Mouse (Mus musculus) liver, embryonic 15.5 days (tissue): ENCODE measurements around the gene Tmem163. TPM values are rescaled to one million over a fixed set of nuclear protein-coding genes. Genes with fewer than 3 reads are reported as not detected.

Experiments
- ATAC-seq: fragments of 200-750 bp; cut with Nextera tagmentation; 2 replicates; pipeline ENCODE4 v1.8.0; 2017; ENCODE audit warnings: moderate number of reproducible peaks, mild to moderate bottlenecking, moderate library complexity; ENCODE audit not compliant: insufficient read depth
- H3K27ac ChIP-seq: fragments of 300-500 bp; sonication (generic); replicated peaks from 2 replicates; pipeline ENCODE4 v1.5.1; 2015; ENCODE audit warnings: mild to moderate bottlenecking, inconsistent platforms
- H3K27me3 ChIP-seq: fragments of 300-500 bp; sonication (generic); 2 replicates; pipeline ENCODE4 v1.6.1; 2015; ENCODE audit warnings: mild to moderate bottlenecking, inconsistent platforms
- H3K36me3 ChIP-seq: fragments of 300-500 bp; sonication (generic); replicated peaks from 2 replicates; pipeline ENCODE4 v1.6.1; 2015; ENCODE audit warnings: moderate library complexity, mild to moderate bottlenecking, inconsistent platforms
- H3K4me1 ChIP-seq: fragments of 300-500 bp; sonication (generic); replicated peaks from 2 replicates; pipeline ENCODE4 v1.6.1; 2015; ENCODE audit warnings: inconsistent platforms
- H3K4me2 ChIP-seq: fragments of 300-500 bp; sonication (generic); 2 replicates; pipeline ENCODE4 v1.6.1; 2015; ENCODE audit warnings: moderate library complexity, mild to moderate bottlenecking, inconsistent platforms
- H3K4me3 ChIP-seq: fragments of 300-500 bp; sonication (generic); replicated peaks from 2 replicates; pipeline ENCODE4 v1.5.1; 2015; ENCODE audit warnings: mild to moderate bottlenecking, inconsistent platforms
- H3K9ac ChIP-seq: fragments of 300-500 bp; sonication (generic); 2 replicates; pipeline ENCODE4 v1.6.1; 2015; ENCODE audit warnings: moderate library complexity, mild to moderate bottlenecking, inconsistent platforms
- H3K9me3 ChIP-seq: fragments of 300-500 bp; sonication (generic); replicated peaks from 2 replicates; pipeline ENCODE4 v1.6.1; 2016; ENCODE audit warnings: inconsistent platforms
- WGBS: fragments of 180-500 bp; shearing (Covaris S2); methylation state at CpG from one replicate; pipeline ENCODE4 v1.1.7; 2015; ENCODE audit warnings: mixed read lengths; ENCODE audit not compliant: insufficient replicate concordance; 5-methylcytosine and 5-hydroxymethylcytosine counted together
- polyA plus RNA-seq: library from polyadenylated mRNA; unstranded; fragments of >200 nt; fragmentation: Nextera tagmentation; extraction: Ambion mirVana; gene quantifications from 2 replicates; pipeline ENCODE4 v1.2.1, GENCODE M21; 2015

The Tmem163 gene
- polyA plus RNA-seq, 1 experiment from 2014 or later, result 0.26 TPM

GRCm38 (mm10) chr1:127548078-127548477 lies 131.3 kb downstream of the Tmem163 start:
- no peaks in the 10 kb centered on the region for H3K27me3 ChIP-seq
- H3K4me2 ChIP-seq, result no peak overlapping the region
- H3K9me3 ChIP-seq, result no peaks in the 10 kb centered on the region
- no peak for ATAC-seq
- H3K9ac ChIP-seq, result no peak overlapping the region
- no peaks in the 10 kb centered on the region for H3K36me3 ChIP-seq
- no peaks in the 10 kb centered on the region for H3K4me1 ChIP-seq
- 59% methylated on average over 4 of the region's 4 CpGs for WGBS
- no peak overlapping the region for H3K4me3 ChIP-seq
- no peak overlapping the region for H3K27ac ChIP-seq

DNA sequence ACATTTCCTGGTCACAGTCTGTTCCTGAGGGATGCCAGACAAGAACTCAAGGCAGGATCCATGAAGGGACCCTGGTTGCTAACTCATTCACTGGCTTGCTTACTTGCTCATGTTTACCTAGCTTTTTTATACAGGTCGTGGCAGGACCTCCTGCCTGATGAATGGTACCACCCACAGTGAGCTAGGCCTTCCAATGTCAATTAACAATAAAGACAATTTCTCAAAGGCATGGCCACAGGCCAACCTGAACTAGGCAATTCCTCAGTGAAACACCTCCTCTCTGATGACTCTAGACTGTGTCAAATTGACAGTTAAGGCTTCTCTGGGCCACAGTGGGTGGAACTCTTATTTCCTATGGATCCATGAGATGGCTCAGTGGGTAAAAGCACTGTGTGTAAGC lies 136.6 kb downstream of the Tmem163 start:
- no peak overlapping the region for H3K9ac ChIP-seq

GRCm38 (mm10) chr1:127541931-127542330 lies 137.4 kb downstream of the Tmem163 start:
- ATAC-seq, result no peak
- Histone ChIP-seq H3K9ac (no peak overlapping the region), H3K4me3 (no peak overlapping the region), H3K36me3 (no peaks in the 10 kb centered on the region), H3K4me1 (no peaks in the 10 kb centered on the region), H3K4me2 (no peak overlapping the region), H3K27ac (no peak overlapping the region), H3K27me3 (no peaks in the 10 kb centered on the region), H3K9me3 (no peaks in the 10 kb centered on the region)
- WGBS, result 67% methylated on average over 7 of the region's 7 CpGs

More for the DNA sequence above, 136.6 kb downstream of the Tmem163 start:
- H3K27me3 ChIP-seq, result no peaks in the 10 kb centered on the region
- no peaks in the 10 kb centered on the region for H3K36me3 ChIP-seq
- H3K4me2 ChIP-seq, result no peak overlapping the region
- H3K4me3 ChIP-seq, result no peak overlapping the region
- 31% methylated on average over 1 of the region's 1 CpGs for WGBS
- no peak for ATAC-seq
- H3K9me3 ChIP-seq, result no peaks in the 10 kb centered on the region
- no peaks in the 10 kb centered on the region for H3K4me1 ChIP-seq
- H3K27ac ChIP-seq, result no peak overlapping the region

- no peaks in the 10 kb centered on the region for H3K36me3 ChIP-seq
- no peak overlapping the region for H3K4me2 ChIP-seq
- H3K9me3 ChIP-seq, result no peaks in the 10 kb centered on the region
- no peaks in the 10 kb centered on the region for H3K27me3 ChIP-seq
- no peak overlapping the region for H3K9ac ChIP-seq
- H3K27ac ChIP-seq, result no peak overlapping the region
- no peak overlapping the region for H3K4me3 ChIP-seq
- no peak for ATAC-seq
- WGBS, result 67% methylated on average over 4 of the region's 4 CpGs
- H3K4me1 ChIP-seq, result no peaks in the 10 kb centered on the region
Observed at GRCm38 (mm10) chr1:127541522-127541921, 137.8 kb downstream of the Tmem163 start.

DNA sequence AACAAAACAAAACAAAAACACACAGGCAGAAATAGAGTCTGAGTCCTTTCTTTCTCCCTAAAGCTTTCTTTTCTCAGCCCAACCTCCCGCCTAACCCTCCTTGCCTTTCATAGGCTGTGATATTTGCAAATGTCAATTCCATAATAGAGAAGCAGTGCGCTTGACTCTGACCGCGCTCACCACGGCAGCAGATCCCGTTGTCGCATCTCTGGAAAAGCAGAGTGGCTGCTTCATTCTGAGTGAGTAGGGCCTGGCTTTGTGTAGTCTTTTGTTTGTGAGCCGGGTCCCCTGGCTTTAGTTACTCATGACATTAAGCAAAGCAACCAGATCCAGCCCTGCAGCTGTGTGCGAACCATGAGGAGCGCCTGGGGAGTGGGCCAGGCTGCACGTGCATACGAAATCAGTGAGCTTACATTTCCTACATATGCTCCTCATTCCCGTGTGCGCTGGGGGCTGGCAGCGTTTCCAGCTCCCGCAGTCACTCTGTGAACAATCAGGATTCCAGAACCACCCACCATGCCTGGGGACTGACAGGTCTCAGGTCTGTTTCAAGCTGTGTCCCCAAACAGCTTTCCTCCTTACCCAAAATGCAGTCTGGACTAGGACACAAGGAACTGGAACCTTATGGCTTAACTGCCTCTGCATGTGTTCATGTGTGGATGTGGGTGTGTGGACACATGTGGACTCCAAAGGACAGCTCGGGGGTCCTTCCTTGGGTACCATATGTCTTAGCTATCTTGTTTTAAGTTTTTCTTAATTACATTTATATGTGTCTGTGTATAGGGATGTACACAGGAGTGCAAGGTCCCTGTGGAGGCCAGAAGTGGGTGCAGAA lies 141.9 kb downstream of the Tmem163 start:
- no peaks in the 10 kb centered on the region for H3K9me3 ChIP-seq
- H3K36me3 ChIP-seq, result no peaks in the 10 kb centered on the region
- H3K27me3 ChIP-seq, result no peaks in the 10 kb centered on the region
- no peaks in the 10 kb centered on the region for H3K4me1 ChIP-seq
- no peak overlapping the region for H3K4me2 ChIP-seq
- ATAC-seq, result no peak
- no peak overlapping the region for H3K27ac ChIP-seq
- H3K9ac ChIP-seq, result no peak overlapping the region
- WGBS, result 48% methylated on average over 17 of the region's 17 CpGs
- no peak overlapping the region for H3K4me3 ChIP-seq

DNA sequence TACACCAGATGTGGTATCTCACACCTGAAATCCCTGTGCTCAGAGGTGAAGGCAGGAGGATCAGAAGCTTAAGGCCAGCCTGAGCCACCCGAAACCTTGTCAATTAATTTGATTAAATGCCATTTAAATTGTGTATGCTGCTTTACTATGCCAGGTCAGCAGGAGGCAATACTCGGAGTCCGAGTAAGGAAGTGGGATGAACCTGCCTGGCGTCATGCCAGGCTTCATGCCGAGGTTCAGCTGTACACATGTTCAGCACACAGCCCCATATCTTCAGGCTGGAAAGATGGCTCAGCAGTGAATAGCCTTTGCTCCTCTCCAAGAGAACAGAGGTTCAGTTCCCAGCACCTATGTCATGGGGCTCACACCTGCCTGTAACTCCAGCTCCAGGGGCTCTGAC lies 142.9 kb downstream of the Tmem163 start:
- H3K27ac ChIP-seq, result no peak overlapping the region
- 49% methylated on average over 5 of the region's 5 CpGs for WGBS
- no peak overlapping the region for H3K4me2 ChIP-seq
- H3K9me3 ChIP-seq, result no peaks in the 10 kb centered on the region
- H3K4me3 ChIP-seq, result no peak overlapping the region
- H3K36me3 ChIP-seq, result no peaks in the 10 kb centered on the region
- no peaks in the 10 kb centered on the region for H3K27me3 ChIP-seq
- no peak for ATAC-seq
- H3K9ac ChIP-seq, result no peak overlapping the region
- no peaks in the 10 kb centered on the region for H3K4me1 ChIP-seq

DNA sequence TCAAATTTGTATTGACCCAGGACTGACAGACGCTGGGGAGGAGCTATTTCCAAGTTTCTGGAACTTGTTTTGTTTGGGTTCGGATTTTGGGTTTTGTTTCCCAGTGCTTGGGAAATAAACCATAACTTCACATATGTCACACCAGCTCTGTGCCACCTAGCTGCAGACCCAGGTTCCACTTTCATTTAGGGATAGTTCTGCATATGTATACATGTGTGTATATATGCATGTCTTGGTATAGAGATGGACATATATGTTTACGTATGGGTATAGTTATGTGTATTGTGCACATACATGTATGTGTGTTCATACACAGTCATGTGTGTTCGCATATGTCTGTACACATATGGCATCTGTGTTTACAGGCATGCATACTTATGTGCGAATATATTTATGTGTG lies 147.6 kb downstream of the Tmem163 start:
- H3K4me3 ChIP-seq, result no peak overlapping the region
- no peaks in the 10 kb centered on the region for H3K9me3 ChIP-seq
- no peak overlapping the region for H3K27ac ChIP-seq
- no peak overlapping the region for H3K4me2 ChIP-seq
- no peak for ATAC-seq
- H3K27me3 ChIP-seq, result no peaks in the 10 kb centered on the region
- WGBS, result 53% methylated on average over 5 of the region's 5 CpGs
- no peaks in the 10 kb centered on the region for H3K36me3 ChIP-seq
- H3K9ac ChIP-seq, result no peak overlapping the region
- 0 out of 2 replicates have a peak, but pooled peaks cover 3% of the 10 kb centered on the region for H3K4me1 ChIP-seq

DNA sequence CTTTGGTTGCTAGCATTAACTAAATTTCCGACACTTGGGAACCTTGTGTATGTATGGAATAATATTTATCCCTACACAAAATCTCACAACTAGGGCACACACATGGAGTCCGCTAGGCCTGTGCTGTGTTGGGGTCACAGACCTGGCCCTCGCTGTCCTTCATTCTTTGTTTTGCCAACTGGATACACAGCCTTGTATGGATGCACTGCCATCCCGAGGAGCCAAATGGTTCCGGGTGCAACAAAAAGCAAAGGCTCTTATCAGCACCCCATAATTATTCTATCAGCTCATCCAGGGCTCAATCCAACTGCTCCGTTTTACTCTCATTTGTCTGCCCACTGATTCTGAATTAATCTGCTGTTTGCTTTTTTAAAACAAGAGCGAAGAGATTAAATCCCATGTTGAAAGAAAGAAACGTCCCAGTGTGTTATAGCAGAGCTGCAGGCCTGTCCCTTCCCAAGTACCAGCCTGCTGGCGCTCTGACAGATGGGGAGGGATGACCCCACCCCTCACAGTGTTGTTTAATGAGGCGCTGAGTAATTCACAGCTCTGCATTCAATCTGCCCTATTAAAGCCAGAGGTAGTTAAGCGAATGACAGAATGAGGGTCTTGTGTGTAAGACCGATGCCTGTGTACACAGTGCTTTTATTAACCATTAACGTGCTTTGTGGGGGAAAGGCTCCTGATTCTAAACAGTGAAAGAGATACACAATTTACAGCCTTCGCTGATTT lies 148.3 kb downstream of the Tmem163 start:
- ATAC-seq, result no peak
- H3K4me1 ChIP-seq, result 0 out of 2 replicates have a peak, but pooled peaks cover 3% of the 10 kb centered on the region
- H3K4me3 ChIP-seq, result no peak overlapping the region
- H3K27me3 ChIP-seq, result no peaks in the 10 kb centered on the region
- no peak overlapping the region for H3K27ac ChIP-seq
- WGBS, result 55% methylated on average over 14 of the region's 14 CpGs
- no peak overlapping the region for H3K9ac ChIP-seq
- no peak overlapping the region for H3K4me2 ChIP-seq
- no peaks in the 10 kb centered on the region for H3K36me3 ChIP-seq
- no peaks in the 10 kb centered on the region for H3K9me3 ChIP-seq

DNA sequence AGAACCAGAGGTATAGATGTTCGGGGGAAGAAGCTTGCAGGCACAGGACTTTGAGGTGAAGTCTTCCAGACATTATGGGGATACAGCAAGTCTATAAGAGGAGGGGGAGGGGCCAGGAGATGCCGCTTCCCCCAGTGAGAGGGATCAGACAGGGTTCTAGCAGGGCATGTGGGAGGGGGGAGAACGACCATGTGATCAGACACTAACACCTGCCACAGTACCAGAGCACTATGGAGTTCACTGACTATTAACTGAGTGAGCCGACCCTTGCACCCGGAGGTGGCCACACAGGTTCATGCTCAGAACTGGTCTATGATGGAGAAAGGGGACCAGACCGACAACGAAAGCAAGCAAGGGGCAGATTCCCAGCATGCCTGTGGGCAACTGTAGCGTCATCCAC lies 156.0 kb downstream of the Tmem163 start:
- Histone ChIP-seq H3K4me2 (no peak overlapping the region), H3K9me3 (no peaks in the 10 kb centered on the region), H3K27ac (no peak overlapping the region), H3K36me3 (no peaks in the 10 kb centered on the region), H3K4me3 (no peak overlapping the region), H3K4me1 (no peaks in the 10 kb centered on the region), H3K27me3 (no peaks in the 10 kb centered on the region), H3K9ac (no peak overlapping the region)
- 66% methylated on average over 8 of the region's 8 CpGs for WGBS
- ATAC-seq, result no peak

DNA sequence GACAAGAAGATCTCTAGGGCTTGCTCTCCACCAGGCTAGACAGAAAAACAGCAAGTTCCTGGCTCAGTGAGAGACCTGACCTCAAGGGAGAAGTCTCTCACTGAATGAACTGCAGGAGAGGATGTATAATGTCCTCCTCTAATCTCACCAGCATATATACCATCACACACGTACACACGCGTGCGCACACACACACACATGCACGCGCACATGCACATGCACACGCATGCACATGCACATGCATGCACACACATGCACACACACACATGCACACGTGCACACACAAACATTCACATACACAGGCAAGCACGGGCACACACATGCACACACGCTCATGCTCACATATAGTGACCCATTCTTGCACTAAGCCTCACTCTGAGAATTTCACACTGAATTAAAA lies 164.5 kb downstream of the Tmem163 start:
- ATAC-seq, result no peak
- 86% methylated on average over 10 of the region's 10 CpGs for WGBS
- H3K27ac ChIP-seq, result no peak overlapping the region

GRCm38 (mm10) chr1:127514479-127514878 lies 164.9 kb downstream of the Tmem163 start:
- Histone ChIP-seq H3K27me3 (no peaks in the 10 kb centered on the region), H3K27ac (no peak overlapping the region), H3K4me1 (no peaks in the 10 kb centered on the region), H3K9me3 (no peaks in the 10 kb centered on the region), H3K4me3 (no peak overlapping the region), H3K9ac (no peak overlapping the region), H3K4me2 (no peak overlapping the region), H3K36me3 (no peaks in the 10 kb centered on the region)
- no peak for ATAC-seq
- 37% methylated on average over 3 of the region's 3 CpGs for WGBS

More for the DNA sequence above, 164.5 kb downstream of the Tmem163 start:
- no peaks in the 10 kb centered on the region for H3K27me3 ChIP-seq
- H3K9ac ChIP-seq, result no peak overlapping the region
- no peaks in the 10 kb centered on the region for H3K9me3 ChIP-seq
- no peak overlapping the region for H3K4me2 ChIP-seq
- H3K4me3 ChIP-seq, result no peak overlapping the region
- no peaks in the 10 kb centered on the region for H3K4me1 ChIP-seq
- no peaks in the 10 kb centered on the region for H3K36me3 ChIP-seq
